Mouse (Mus musculus): ENCODE results near the gene Pnpla2. TPM values are rescaled to one million over a fixed set of nuclear protein-coding genes. Genes with fewer than 3 reads are reported as not detected.

The Pnpla2 gene
- polyA plus RNA-seq, 1 experiment from 2014 or later = 16.9 TPM

DNA sequence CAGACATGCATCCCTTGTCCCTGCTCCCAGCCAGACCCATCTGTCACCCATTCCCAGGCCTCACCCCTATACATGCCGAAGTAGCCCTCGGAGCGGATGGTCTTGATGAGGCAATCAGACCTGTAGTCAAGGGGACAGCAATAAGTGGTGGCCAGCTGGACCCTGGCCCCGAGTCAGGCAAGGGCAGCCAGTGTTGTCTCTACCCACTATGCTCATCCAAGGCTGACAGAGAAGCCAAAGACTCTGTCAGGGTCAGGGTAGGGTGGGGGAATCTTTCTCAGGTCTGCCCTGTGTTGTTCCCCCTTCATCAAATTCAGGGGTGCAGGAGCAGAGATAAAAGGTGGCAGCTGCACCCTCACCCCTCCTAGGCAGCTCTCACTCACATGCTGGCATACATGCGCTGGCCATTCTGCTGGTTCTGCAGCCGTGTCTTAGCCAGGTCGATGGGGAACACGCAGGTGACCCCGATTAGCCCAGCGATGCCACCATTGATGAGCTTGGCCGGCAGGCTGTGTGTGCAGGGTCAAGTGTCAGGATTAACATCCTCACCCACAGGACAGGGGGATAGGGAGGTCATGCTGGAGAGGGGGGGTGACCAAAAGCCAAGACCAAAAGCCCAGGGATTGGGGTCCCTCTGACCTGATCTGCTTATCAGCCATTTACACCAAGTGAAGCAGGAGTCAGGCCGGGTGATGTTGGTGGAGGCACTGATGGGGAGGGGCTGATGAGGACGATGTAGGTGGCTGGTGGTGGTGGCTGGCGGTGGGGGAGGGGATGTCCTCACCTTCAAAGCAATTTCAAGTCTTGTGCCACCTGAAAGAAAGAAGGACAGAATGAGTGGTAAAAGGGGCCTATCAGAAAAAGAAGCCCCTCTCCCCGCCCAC is 21.2 kb upstream of the Pnpla2 start:
- no peak for ATAC-seq (ENCODE audit: insufficient number of reproducible peaks, low FRiP score, low TSS enrichment, low read depth)
- peaks cover 45% of the 10 kb centered on the region for H3K36me3 ChIP-seq
- peak overlapping the region; percentile 52; the same call in 1 of the 2 replicates for H3K9ac ChIP-seq
- peaks cover 64% of the 10 kb centered on the region for H3K4me1 ChIP-seq
- peak overlapping the region; percentile 51 for H3K4me3 ChIP-seq
- H3K27me3 ChIP-seq = no peaks in the 10 kb centered on the region
- peak overlapping the region; percentile 85 for H3K4me2 ChIP-seq
- 71% methylated on average over 15 of the region's 15 CpGs for WGBS
- H3K27ac ChIP-seq = no peak overlapping the region
- H3K9me3 ChIP-seq = no peaks in the 10 kb centered on the region

GRCm38 (mm10) chr7:141434464-141434863 is 20.5 kb upstream of the Pnpla2 start:
- Histone ChIP-seq H3K36me3 (peaks cover 52% of the 10 kb centered on the region), H3K27me3 (no peaks in the 10 kb centered on the region), H3K27ac (peak overlapping the region; percentile 8; the same call in 1 of the 2 replicates), H3K9me3 (no peaks in the 10 kb centered on the region), H3K9ac (peak overlapping the region; percentile 52; the same call in 1 of the 2 replicates), H3K4me3 (peak overlapping the region; percentile 51), H3K4me1 (peaks cover 58% of the 10 kb centered on the region), H3K4me2 (peak overlapping the region; percentile 85)
- no peak for ATAC-seq (ENCODE audit: insufficient number of reproducible peaks, low FRiP score, low TSS enrichment, low read depth)
- WGBS = 11% methylated on average over 8 of the region's 8 CpGs

DNA sequence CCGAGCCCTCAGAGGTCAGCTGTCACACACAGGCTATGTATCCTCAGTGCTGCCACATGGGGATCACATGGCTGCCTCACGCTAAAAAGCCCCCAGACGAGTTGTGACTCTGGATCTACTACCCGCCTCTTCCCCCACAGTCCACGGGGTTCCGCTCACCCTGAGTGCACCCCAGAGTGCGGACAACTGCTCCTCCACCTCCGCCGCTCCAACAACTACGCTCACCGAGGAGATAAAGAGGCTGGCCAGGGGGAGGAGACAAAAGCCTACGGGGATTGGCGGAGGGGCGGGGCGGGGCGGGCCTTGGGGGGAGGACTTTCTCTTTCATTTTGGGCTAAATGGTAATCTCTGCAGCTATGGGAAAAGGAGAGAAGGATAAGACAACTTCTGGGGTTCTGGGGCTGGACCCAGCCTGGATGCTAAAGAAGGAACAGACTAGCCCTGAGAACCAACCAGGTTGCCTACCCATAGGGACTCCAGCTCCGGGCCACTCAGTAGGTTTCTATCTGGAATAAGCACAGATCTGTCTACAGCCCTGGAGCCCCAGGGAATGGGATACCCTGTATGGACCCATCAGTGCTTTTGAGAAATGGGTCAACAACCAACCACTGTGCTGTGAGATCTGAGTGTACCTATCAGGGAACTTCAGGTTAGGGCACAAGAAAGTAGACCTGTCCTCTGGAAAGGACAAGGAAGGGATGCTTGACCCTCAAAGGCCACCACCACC is 19.7 kb upstream of the Pnpla2 start:
- H3K36me3 ChIP-seq = peaks cover 57% of the 10 kb centered on the region
- H3K9me3 ChIP-seq = no peaks in the 10 kb centered on the region
- no peaks in the 10 kb centered on the region for H3K27me3 ChIP-seq
- peaks cover 53% of the 10 kb centered on the region for H3K4me1 ChIP-seq
- ATAC-seq (ENCODE audit: insufficient number of reproducible peaks, low FRiP score, low TSS enrichment, low read depth) = no peak
- WGBS = 6% methylated on average over 17 of the region's 17 CpGs
- peak overlapping the region; percentile 39; the same call in 1 of the 2 replicates for H3K9ac ChIP-seq
- H3K4me3 ChIP-seq = peak overlapping the region; percentile 51
- peak overlapping the region; percentile 8; the same call in 1 of the 2 replicates for H3K27ac ChIP-seq
- H3K4me2 ChIP-seq = peak overlapping the region; percentile 85

DNA sequence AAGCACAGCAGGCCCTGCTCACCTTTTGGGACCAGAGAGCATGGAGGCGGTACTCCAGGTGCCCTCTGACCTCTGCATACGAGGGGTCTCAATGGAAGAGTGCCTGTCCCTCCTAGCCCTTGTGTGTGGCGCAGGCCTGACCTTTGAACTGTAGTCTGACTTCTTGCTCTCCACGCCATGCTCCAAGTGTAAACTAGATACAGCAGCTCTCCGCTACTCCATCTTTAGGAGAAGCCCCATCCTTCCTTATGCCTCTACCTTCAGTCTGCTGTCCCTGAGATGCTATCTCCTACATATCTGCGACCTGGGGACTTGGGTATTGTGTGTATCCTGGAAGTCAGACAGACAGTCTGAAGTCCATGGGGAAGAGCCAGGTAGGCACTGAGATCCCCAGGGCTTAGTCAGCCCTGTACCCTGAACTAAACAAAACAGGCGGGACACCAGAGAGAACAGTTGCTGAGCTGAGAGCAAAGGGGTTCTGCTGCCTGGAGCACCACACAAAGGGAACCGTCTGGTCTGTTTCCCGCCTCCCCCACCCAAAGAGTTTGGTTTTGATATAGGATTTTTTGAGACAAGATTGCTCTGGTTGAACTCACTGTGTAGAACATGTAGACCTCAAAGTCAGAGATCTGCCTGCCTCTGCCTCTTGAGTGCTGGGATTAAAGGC is 19.0 kb upstream of the Pnpla2 start:
- H3K4me3 ChIP-seq = peak overlapping the region; percentile 67; the same call in 1 of the 2 replicates
- peaks cover 60% of the 10 kb centered on the region for H3K4me1 ChIP-seq

DNA sequence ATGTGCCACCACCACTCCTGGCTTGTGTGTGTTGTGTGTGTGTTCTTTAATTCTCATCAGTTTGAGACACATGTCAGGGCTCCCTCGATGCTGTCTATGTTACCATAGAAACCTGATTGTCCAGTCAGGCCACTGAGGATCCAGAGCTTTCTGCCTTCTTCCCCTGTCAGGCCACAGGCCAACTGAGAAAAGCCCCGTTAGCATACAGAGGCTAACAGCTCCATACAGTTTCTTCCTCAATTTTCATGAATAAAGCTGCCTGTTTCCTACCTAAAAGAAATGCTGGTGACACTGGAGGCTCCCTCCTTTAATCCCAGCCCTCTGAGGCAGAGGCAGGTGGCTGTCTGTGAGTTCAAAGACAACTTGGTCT is 18.5 kb upstream of the Pnpla2 start:
- H3K4me1 ChIP-seq = peaks cover 65% of the 10 kb centered on the region
- 66% methylated on average over 2 of the region's 2 CpGs for WGBS
- H3K36me3 ChIP-seq = peaks cover 57% of the 10 kb centered on the region

More for the DNA sequence above, 19.0 kb upstream of the Pnpla2 start:
- Histone ChIP-seq H3K9ac (no peak overlapping the region), H3K9me3 (no peaks in the 10 kb centered on the region), H3K27me3 (no peaks in the 10 kb centered on the region), H3K36me3 (peaks cover 57% of the 10 kb centered on the region), H3K27ac (no peak overlapping the region), H3K4me2 (peak overlapping the region; percentile 85)
- 85% methylated on average over 9 of the region's 9 CpGs for WGBS
- no peak for ATAC-seq (ENCODE audit: insufficient number of reproducible peaks, low FRiP score, low TSS enrichment, low read depth)

GRCm38 (mm10) chr7:141437178-141438120 is 17.5 kb upstream of the Pnpla2 start, which contains the start of gene Slc25a22:
Slc25a22 (minus strand) TSS chr7:141437892.
- H3K4me1 ChIP-seq = peaks cover 67% of the 10 kb centered on the region
- peak within 1 kb of the TSS; percentile 82 for H3K4me2 ChIP-seq
- H3K9me3 ChIP-seq = no peaks in the 10 kb centered on the region
- H3K36me3 ChIP-seq = peaks cover 48% of the 10 kb centered on the region
- 6% methylated on average over 53 of the region's 53 CpGs for WGBS
- peak within 1 kb of the TSS; percentile 63 for H3K27ac ChIP-seq
- no peaks in the 10 kb centered on the region for H3K27me3 ChIP-seq
- peak within 1 kb of the TSS; percentile 67 for H3K4me3 ChIP-seq
- peak within 1 kb of the TSS; percentile 69 for H3K9ac ChIP-seq
- peak; percentile 76 for ATAC-seq (ENCODE audit: insufficient number of reproducible peaks, low FRiP score, low TSS enrichment, low read depth)

More for the DNA sequence above, 18.5 kb upstream of the Pnpla2 start:
- H3K9me3 ChIP-seq = no peaks in the 10 kb centered on the region
- no peaks in the 10 kb centered on the region for H3K27me3 ChIP-seq
- peak overlapping the region; percentile 82 for H3K4me2 ChIP-seq
- peak overlapping the region; percentile 69; the same call in 1 of the 2 replicates for H3K9ac ChIP-seq
- ATAC-seq (ENCODE audit: insufficient number of reproducible peaks, low FRiP score, low TSS enrichment, low read depth) = no peak
- peak overlapping the region; percentile 67 for H3K4me3 ChIP-seq
- H3K27ac ChIP-seq = no peak overlapping the region

DNA sequence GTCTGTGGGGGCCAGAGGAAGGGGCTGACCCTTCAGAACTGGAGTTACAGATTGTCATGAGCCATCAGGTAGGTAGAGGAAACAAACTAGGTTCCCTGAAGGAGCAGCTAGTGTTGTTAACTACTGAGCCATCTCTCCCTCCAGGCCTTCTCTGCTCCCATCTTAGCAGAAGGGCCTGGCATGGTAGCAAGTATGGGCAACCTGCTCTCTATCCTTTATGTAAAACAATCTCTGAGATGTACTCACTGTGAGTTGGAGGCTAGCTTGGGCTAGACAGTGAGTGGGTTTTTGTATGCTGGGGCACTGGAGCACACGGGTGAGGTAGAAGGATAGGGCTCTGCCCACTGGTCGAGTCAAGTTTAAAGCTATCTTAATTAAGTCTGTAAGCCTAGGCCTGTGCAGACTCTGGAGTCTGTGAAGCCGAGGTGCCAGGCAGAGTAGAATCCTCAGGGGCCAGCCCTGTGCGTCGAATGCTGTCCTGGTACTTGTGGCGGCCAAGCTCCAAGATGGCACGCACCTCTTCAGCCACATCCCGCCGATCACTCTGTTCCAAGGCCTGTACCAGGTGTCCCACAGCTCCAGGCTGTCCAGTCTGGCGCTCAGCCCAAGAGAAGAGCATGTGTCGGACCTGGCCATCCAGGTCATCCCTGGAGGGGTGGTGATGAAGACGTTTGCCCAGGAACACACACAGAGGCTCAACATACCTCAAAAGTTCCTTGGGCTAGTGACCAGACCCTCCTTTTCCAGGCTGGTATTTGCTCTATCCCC is 16.6 kb upstream of the Pnpla2 start:
- Histone ChIP-seq H3K9me3 (no peaks in the 10 kb centered on the region), H3K4me3 (no peak overlapping the region), H3K9ac (no peak overlapping the region), H3K36me3 (peaks cover 40% of the 10 kb centered on the region), H3K4me1 (peaks cover 68% of the 10 kb centered on the region), H3K4me2 (no peak overlapping the region), H3K27me3 (no peaks in the 10 kb centered on the region), H3K27ac (no peak overlapping the region; the same call in 1 of the 2 replicates)
- ATAC-seq (ENCODE audit: insufficient number of reproducible peaks, low FRiP score, low TSS enrichment, low read depth) = no peak
- WGBS = 89% methylated on average over 12 of the region's 12 CpGs

GRCm38 (mm10) chr7:141439140-141439679 is 15.8 kb upstream of the Pnpla2 start:
- Histone ChIP-seq H3K4me1 (peaks cover 67% of the 10 kb centered on the region), H3K9me3 (no peaks in the 10 kb centered on the region), H3K27me3 (no peaks in the 10 kb centered on the region), H3K9ac (no peak overlapping the region), H3K4me2 (no peak overlapping the region), H3K36me3 (peaks cover 35% of the 10 kb centered on the region), H3K4me3 (no peak overlapping the region), H3K27ac (no peak overlapping the region)
- ATAC-seq (ENCODE audit: insufficient number of reproducible peaks, low FRiP score, low TSS enrichment, low read depth) = no peak
- 96% methylated on average over 10 of the region's 10 CpGs for WGBS

DNA sequence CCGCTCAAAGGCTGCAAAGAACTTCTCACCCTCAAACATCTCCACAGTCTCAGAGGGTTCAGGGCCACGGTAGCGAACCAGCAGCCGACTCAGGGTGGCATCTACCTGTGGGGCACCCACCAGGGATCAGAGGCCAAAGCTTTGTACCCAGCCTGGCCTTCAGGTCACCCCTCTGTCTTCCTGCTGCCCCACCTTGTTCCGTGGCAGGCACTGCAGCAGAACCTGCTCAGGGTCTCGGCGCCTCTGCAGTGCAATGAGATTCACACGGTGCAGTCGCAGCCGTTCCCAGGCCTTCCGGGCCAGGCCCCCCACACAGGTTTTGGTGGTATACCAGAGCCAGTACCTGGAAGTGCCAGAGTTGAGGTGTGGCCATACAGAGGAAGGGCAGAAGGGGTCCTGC is 15.2 kb upstream of the Pnpla2 start:
- 92% methylated on average over 11 of the region's 11 CpGs for WGBS
- Histone ChIP-seq H3K27me3 (no peaks in the 10 kb centered on the region), H3K4me2 (no peak overlapping the region), H3K4me1 (peaks cover 61% of the 10 kb centered on the region), H3K4me3 (no peak overlapping the region), H3K27ac (no peak overlapping the region), H3K9me3 (no peaks in the 10 kb centered on the region), H3K9ac (no peak overlapping the region), H3K36me3 (peaks cover 35% of the 10 kb centered on the region)
- ATAC-seq (ENCODE audit: insufficient number of reproducible peaks, low FRiP score, low TSS enrichment, low read depth) = no peak

- Histone ChIP-seq H3K4me2 (no peak overlapping the region), H3K27me3 (no peaks in the 10 kb centered on the region), H3K4me1 (peaks cover 54% of the 10 kb centered on the region), H3K9me3 (no peaks in the 10 kb centered on the region), H3K4me3 (no peak overlapping the region), H3K27ac (no peak overlapping the region), H3K36me3 (peaks cover 35% of the 10 kb centered on the region), H3K9ac (0 out of 2 replicates have a peak overlapping the region, but pooled peaks have one; percentile 17)
- WGBS = 31% methylated on average over 6 of the region's 6 CpGs
- no peak for ATAC-seq (ENCODE audit: insufficient number of reproducible peaks, low FRiP score, low TSS enrichment, low read depth)
Measured at GRCm38 (mm10) chr7:141440613-141441012, 14.4 kb upstream of the Pnpla2 start.
